Mouse (Mus musculus) CD4-positive helper T cell, adult 2 months (primary cell): Measurements from ENCODE around the gene Olfr1130.
"Not testable (repeated sequence)": the region's sequence is repeated elsewhere in the genome, so short reads cannot be mapped to it uniquely, and the experiment has no call there.

ENCODE experiments used
- DNase-seq: peaks from one replicate; pipeline ENCODE4 v3.0.0-alpha.2; 2012; ENCODE audit warnings: low read depth, missing footprints, low spot score

Gene Olfr1130

DNA sequence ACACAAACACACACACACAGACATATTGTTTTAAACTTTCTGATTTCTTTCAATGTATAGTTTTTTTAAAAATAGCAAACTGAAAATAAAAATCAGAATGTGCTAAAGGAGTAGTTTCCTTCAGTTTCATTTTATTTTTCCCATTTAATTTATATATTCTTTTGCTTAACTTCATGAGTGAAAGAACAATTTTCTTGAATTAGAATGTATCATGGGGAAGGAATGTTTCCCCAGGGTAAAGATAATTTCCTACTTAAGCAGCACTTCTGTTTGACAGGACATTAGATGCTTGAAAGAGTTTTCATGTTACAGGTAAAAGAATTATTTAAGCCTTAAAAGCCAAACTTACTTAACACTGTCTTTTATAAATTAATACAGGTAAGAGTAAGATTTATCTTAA, at the start of gene Olfr1130:
Olfr1130 (plus strand) TSS at position 301 of the 400 bp plus-strand sequence.
- not testable (repeated sequence) for DNase-seq

DNA sequence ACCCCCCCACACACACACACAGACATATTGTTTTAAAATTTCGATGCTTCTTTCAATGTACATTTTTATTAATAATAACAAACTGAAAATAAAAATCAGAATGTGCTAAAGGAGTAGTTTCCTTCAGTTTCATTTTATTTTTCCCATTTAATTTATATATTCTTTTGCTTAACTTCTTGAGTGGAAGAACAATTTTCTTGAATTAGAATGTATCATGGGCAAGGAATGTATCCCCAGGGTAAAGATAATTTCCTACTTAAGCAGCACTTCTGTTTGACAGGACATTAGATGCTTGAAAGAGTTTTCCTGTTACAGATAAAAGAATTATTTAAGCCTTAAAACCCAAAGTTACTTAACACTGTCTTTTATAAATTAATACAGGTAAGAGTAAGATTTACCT, 32.4 kb upstream of the Olfr1130 start, which contains the start of gene Olfr1129:
Olfr1129 (plus strand) TSS at position 301 of the 400 bp plus-strand sequence.
- DNase-seq = not testable (repeated sequence)

GRCm38 (mm10) chr2:87626804-87627203, 20.8 kb downstream of the Olfr1130 start, which contains the start of gene Olfr1131:
TSS of gene Olfr1131 (plus strand) at chr2:87627104.
- no peak for DNase-seq

DNA sequence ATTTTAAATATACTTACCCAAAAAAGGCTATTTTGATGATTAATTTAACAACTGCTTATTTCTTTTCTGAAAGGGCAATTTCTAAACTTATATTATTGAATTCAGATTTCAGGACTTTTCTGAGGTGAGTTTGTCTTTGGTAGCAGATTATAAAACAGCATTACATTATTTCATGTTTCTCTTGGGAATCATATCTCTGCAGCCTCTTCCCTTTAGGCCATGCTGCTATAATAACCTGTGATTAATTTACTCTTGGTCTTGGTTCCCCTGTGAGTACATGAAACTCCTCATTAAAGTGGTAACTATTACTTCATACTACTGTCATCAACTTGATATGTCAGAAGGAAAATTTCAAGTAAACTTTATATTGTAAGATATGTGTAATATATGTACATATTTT, 31.4 kb downstream of the Olfr1130 start, which contains the start of gene Olfr1132:
Olfr1132 (minus strand) TSS at position 101 of the 400 bp plus-strand sequence.
- DNase-seq = no peak

DNA sequence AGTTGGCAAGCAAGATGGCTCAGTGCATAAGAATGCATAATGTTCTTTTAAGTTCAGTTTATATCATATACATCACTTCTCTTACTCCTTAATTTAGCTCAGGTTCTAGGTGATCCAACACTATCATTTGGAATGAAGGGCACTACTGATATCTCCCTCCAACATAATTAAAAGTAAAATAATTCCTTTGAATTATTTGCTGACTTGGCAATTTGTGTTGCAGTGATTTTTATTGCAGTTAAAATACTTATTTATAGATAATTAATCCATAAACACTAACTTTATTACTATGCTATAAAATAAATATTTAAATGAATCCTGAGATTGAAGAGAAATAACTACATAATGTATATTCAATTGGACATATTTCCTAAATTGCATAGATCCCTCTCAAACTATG, 36.4 kb downstream of the Olfr1130 start:
- no peak for DNase-seq

DNA sequence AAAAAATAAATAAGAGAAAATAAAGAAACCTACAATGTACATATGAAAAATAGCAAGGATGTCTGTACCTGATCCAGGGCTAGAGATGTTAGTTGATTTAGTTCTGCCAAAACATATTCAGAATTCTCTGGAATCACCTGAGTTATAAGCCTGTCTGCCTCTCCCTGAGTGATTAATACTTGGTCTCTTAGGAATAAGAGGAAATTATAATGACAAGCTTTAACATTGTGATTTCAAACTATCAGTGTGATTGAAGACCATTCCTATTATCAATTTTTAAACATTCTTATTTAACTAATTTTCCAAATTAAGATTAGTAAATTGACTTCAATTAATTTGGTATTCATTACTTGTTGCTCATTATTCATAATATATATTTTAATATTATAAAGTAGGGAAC, 41.3 kb downstream of the Olfr1130 start, which contains the start of gene Olfr1133:
Olfr1133 (minus strand) TSS at position 101 of the 400 bp plus-strand sequence.
- no peak for DNase-seq

DNA sequence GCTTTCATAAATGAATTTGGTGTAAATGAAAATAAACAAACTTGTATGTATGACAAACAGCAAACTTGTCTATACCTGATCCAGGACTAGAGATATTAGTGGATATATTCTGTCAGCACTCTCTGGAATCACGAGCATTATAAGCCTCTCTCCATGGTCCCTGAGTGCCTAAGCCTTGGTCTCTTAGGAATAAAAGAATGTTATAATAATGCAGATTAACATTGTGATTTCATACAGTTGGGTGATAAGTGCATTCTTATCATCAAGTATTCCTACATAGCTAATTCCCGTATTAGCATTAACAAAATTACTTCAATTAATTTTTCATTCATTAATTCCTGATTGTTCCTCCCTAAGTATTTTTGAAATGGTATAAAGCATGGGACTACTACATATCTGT, 52.3 kb downstream of the Olfr1130 start, which contains the start of gene Olfr1134:
Olfr1134 (minus strand) TSS at position 101 of the 400 bp plus-strand sequence.
- DNase-seq = no peak
